Mouse (Mus musculus) limb, embryonic 13.5 days (tissue): Measurements from ENCODE around the gene Phb2. TPM values are rescaled to one million over a fixed set of nuclear protein-coding genes. Genes with fewer than 3 reads are reported as not detected.

ENCODE experiments used
- ATAC-seq: fragments of 200-750 bp; cut with Nextera tagmentation; 2 replicates; pipeline ENCODE4 v1.8.0; 2017; ENCODE audit warnings: low read depth, moderate number of reproducible peaks, moderate TSS enrichment; ENCODE audit not compliant: low FRiP score
- H3K27ac ChIP-seq: fragments of 300-500 bp; sonication (generic); 2 replicates; pipeline ENCODE4 v1.5.1; 2015; ENCODE audit warnings: inconsistent platforms, mild to moderate bottlenecking, moderate library complexity
- H3K27me3 ChIP-seq: fragments of 300-500 bp; sonication (generic); 2 replicates; pipeline ENCODE4 v1.6.1; 2015; ENCODE audit warnings: mild to moderate bottlenecking, inconsistent platforms
- H3K36me3 ChIP-seq: fragments of 300-500 bp; sonication (generic); 2 replicates; pipeline ENCODE4 v1.6.1; 2015; ENCODE audit warnings: inconsistent platforms, mild to moderate bottlenecking, moderate library complexity
- H3K4me1 ChIP-seq: fragments of 300-500 bp; sonication (generic); 2 replicates; pipeline ENCODE4 v1.6.1; 2015; ENCODE audit warnings: inconsistent platforms
- H3K4me2 ChIP-seq: fragments of 300-500 bp; sonication (generic); replicated peaks from 2 replicates; pipeline ENCODE4 v1.6.1; 2015; ENCODE audit warnings: inconsistent platforms, mild to moderate bottlenecking, moderate library complexity
- H3K4me3 ChIP-seq: fragments of 300-500 bp; sonication (generic); 2 replicates; pipeline ENCODE4 v1.5.1; 2015; ENCODE audit warnings: moderate library complexity, mild to moderate bottlenecking, inconsistent platforms
- H3K9ac ChIP-seq: fragments of 300-500 bp; sonication (generic); 2 replicates; pipeline ENCODE4 v1.6.1; 2015; ENCODE audit warnings: mild to moderate bottlenecking, inconsistent platforms
- H3K9me3 ChIP-seq: fragments of 300-500 bp; sonication (generic); 2 replicates; pipeline ENCODE4 v1.6.1; 2016; ENCODE audit warnings: inconsistent platforms
- WGBS: fragments of 180-500 bp; shearing (Covaris S2); methylation state at CpG from one replicate; pipeline ENCODE4 v1.1.7; 2015; 5-methylcytosine and 5-hydroxymethylcytosine counted together
- microRNA counts: library from miRNA; unstranded; fragments of <30 nt; microRNA quantifications from one replicate; lab custom pipeline; 2016
- microRNA-seq: library from miRNA; unstranded; fragments of <30 nt; microRNA quantifications from one replicate; pipeline ENCODE4, GENCODE M21; 2016
- polyA plus RNA-seq: library from polyadenylated mRNA; unstranded; fragments of >200 nt; fragmentation: Nextera tagmentation; extraction: Ambion mirVana; gene quantifications from 2 replicates; pipeline ENCODE4 v1.2.1, GENCODE M21; 2015

Gene Phb2
- polyA plus RNA-seq, 1 experiment from 2014 or later = 325 TPM

DNA sequence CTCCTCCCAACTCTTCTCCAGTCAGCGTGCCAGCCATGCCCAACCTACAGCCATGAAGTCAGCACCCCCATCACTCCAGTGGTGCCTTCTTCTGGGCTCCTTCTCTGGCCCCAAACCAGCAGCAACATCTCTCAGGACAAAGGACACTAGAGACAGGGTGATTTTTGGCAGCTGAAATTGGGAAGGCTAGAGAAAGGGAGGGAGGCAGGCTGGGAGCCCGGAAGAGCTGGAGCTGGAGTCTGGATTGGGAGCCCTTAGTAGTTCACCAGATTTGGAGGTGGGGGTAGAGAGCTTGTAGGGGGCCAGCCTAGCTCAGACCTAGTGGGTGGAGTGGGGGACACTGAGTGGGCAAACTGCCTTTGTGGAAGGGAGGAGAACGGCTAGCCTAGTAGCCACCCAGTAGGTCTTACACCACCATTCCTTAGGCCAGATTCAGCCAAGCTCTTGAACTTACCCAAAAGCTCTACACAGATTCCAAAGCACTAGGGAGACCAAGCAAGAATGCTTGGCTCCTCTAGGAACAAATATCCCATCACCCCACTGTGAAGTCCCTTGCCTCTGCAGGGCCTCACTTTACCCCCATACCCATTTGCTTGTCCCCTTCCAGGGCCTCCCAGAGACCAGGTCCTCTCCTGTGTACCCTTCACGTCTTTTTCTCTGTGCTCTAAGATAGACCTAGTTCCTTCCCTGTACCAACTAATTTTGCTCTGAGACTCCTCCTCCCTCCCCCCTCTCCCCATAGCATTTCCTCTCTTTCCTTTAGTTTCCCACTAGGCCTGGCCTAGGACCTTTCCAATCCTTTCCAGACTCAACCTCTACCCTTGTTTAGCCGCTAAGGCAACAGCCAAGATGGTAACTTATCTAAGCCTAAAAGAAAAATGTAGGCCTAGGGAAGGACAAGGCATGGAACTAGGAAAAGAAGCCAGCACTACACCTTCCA, 46.0 kb downstream of the Phb2 start:
- Histone ChIP-seq H3K36me3 (peaks cover under 1% of the 10 kb centered on the region; the same call in 1 of the 2 replicates), H3K4me3 (peak overlapping the region; percentile 79), H3K9me3 (no peaks in the 10 kb centered on the region), H3K4me2 (peak overlapping the region; percentile 90), H3K4me1 (peaks cover 48% of the 10 kb centered on the region), H3K27me3 (peaks cover 21% of the 10 kb centered on the region; the same call in 1 of the 2 replicates), H3K27ac (peak overlapping the region; percentile 99), H3K9ac (peak overlapping the region; percentile 94)
- ATAC-seq = no peak; the same call in 1 of the 2 replicates
- 38% methylated on average over 5 of the region's 5 CpGs for WGBS

DNA sequence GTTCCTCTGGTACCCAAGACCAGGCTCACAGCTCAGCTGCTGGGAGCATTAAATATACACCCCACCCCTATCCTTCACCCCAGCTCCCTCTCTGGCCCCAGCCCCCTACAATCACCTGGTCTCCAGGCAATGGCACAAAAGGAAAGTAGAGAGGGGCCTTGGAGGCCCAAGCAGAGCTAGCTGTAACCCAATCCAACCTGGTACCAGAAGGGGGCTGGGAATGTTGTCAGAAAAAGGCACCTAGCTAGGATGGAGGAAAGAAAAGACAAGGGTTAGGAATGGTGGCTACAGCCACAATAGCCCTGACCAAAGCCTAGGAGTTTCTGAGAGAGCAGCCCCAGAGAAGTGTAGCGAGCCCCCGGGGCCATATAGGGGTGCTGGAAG, 46.7 kb downstream of the Phb2 start:
- H3K4me1 ChIP-seq = peaks cover 42% of the 10 kb centered on the region
- H3K27me3 ChIP-seq = peaks cover 27% of the 10 kb centered on the region; the same call in 1 of the 2 replicates
- no peaks in the 10 kb centered on the region; the same call in 1 of the 2 replicates for H3K36me3 ChIP-seq
- 57% methylated on average over 2 of the region's 2 CpGs for WGBS
- H3K4me2 ChIP-seq = peak overlapping the region; percentile 90
- peak overlapping the region; percentile 79; the same call in 1 of the 2 replicates for H3K4me3 ChIP-seq
- H3K9me3 ChIP-seq = no peaks in the 10 kb centered on the region
- peak overlapping the region; percentile 55 for H3K9ac ChIP-seq
- no peak for ATAC-seq
- peak overlapping the region; percentile 99 for H3K27ac ChIP-seq

DNA sequence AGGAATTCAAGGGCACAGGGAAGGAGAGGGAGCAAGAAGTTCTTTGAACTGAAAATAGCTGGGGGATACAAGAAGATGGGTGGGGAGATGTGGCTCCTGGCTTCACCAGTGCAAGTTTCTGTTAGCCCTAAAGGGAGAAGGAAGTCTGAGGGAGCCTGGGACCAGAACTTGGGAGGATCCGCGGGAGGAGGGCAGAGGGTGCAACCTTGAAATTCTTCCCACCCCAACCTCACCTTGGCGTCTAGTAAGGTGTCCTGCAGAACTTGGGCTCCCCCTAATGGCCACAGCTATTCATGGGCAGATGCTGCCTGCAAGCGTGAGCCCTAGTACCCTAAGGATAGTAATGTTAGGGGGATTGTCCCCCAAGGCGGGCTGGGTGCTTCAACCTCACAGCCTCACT, 47.1 kb downstream of the Phb2 start:
- Histone ChIP-seq H3K27me3 (peaks cover 31% of the 10 kb centered on the region; the same call in 1 of the 2 replicates), H3K4me2 (peak overlapping the region; percentile 90), H3K27ac (peak overlapping the region; percentile 99), H3K4me3 (peak overlapping the region; percentile 79; the same call in 1 of the 2 replicates), H3K9ac (peak overlapping the region; percentile 55), H3K4me1 (peaks cover 38% of the 10 kb centered on the region), H3K9me3 (no peaks in the 10 kb centered on the region), H3K36me3 (no peaks in the 10 kb centered on the region; the same call in 1 of the 2 replicates)
- WGBS = 1% methylated on average over 5 of the region's 5 CpGs
- ATAC-seq = no peak

DNA sequence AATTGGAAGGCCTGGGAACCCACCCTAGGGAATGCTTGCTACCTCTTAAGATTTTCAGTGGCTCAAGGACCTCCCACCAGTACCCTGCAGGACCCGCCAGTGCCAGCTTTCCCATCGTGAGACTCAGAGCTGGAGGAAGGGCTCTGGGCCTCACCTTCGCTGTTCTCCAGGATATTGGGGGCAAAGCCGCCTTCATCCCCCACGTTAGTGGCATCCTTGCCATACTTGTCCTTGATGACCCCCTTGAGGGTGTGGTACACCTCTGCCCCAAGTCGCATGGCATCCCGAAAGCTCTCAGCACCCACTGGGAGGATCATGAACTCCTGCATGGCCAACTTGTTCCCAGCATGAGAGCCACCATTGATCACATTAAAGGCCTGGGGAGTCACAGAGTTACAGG, 53.8 kb downstream of the Phb2 start:
- no peaks in the 10 kb centered on the region; the same call in 1 of the 2 replicates for H3K36me3 ChIP-seq

More for the DNA sequence above, 53.8 kb downstream of the Phb2 start:
- Histone ChIP-seq H3K27me3 (peaks cover 69% of the 10 kb centered on the region), H3K27ac (no peak overlapping the region), H3K4me2 (no peak overlapping the region), H3K4me1 (peaks cover 23% of the 10 kb centered on the region), H3K9me3 (no peaks in the 10 kb centered on the region), H3K9ac (no peak overlapping the region), H3K4me3 (no peak overlapping the region)
- WGBS = 82% methylated on average over 7 of the region's 7 CpGs
- no peak for ATAC-seq

MicroRNAs within 50 kb of the gene (microRNA counts, 519-probe panel; counts per million panel counts)
- 2,562 counts per million, percentile 37 among the panel's probes with 10 or more counts for microRNA mmu-miR-141 (lab: Ali Mortazavi, UCI)
- 3,414 counts per million, percentile 60 among the panel's probes with 10 or more counts for microRNA mmu-miR-200c (lab: Ali Mortazavi, UCI)

Small RNA genes lying within 50 kb of the gene (microRNA-seq; reads per million reads assigned to microRNA genes)
- gene Mir141 (263 reads per million, percentile 64 among the genes with 10 or more reads in this experiment), gene Mir200c (1,690 reads per million, percentile 80 among the genes with 10 or more reads in this experiment)

Other genes with a start within 250 kb of the Phb2 start
- gene Clstn3, start 247.5 kb upstream of the Phb2 start, polyA plus RNA-seq = 12.8 and 12.9 TPM in 2 replicates
- gene C1rl, start 219.2 kb upstream of the Phb2 start, polyA plus RNA-seq = 0.60 and 0.72 TPM in 2 replicates
- gene C1ra, start 199.9 kb upstream of the Phb2 start, polyA plus RNA-seq = 0.80 and 1.3 TPM in 2 replicates
- gene C1s1, start 170.0 kb upstream of the Phb2 start, polyA plus RNA-seq = 1.8 and 1.9 TPM in 2 replicates
- not detected in 2 replicates for gene C1rb, start 142.0 kb upstream of the Phb2 start, polyA plus RNA-seq
- 0.24 TPM in 1 of 2 replicates, not detected in the other for gene C1s2, start 76.3 kb upstream of the Phb2 start, polyA plus RNA-seq
- 56.4 and 57.0 TPM in 2 replicates for gene Lpcat3, start 49.3 kb upstream of the Phb2 start, polyA plus RNA-seq
- 190 and 201 TPM in 2 replicates for gene Emg1, start 158 bp upstream of the Phb2 start, polyA plus RNA-seq
- gene Ptpn6, start 26.4 kb downstream of the Phb2 start, polyA plus RNA-seq = 9.0 and 10.9 TPM in 2 replicates
- 480 and 513 TPM in 2 replicates for gene Grcc10, start 29.0 kb downstream of the Phb2 start, polyA plus RNA-seq
- 0.11 TPM in 1 of 2 replicates, not detected in the other for gene Gm45234, start 43.7 kb downstream of the Phb2 start, polyA plus RNA-seq
- 19.6 and 20.0 TPM in 2 replicates for gene Atn1, start 44.2 kb downstream of the Phb2 start, polyA plus RNA-seq
- gene Eno2, start 57.3 kb downstream of the Phb2 start, polyA plus RNA-seq = 7.2 and 7.7 TPM in 2 replicates
- gene Lrrc23, start 67.4 kb downstream of the Phb2 start, polyA plus RNA-seq = 0.59 and 0.86 TPM in 2 replicates
- 10.4 and 12.3 TPM in 2 replicates for gene Spsb2, start 96.3 kb downstream of the Phb2 start, polyA plus RNA-seq
- 782 and 803 TPM in 2 replicates for gene Tpi1, start 102.0 kb downstream of the Phb2 start, polyA plus RNA-seq
- 165 and 177 TPM in 2 replicates for gene Usp5, start 117.1 kb downstream of the Phb2 start, polyA plus RNA-seq
- gene Cdca3, start 117.2 kb downstream of the Phb2 start, polyA plus RNA-seq = 166 and 172 TPM in 2 replicates
- 1.0 and 1.3 TPM in 2 replicates for gene Gnb3, start 127.9 kb downstream of the Phb2 start, polyA plus RNA-seq
- 60.4 and 61.2 TPM in 2 replicates for gene P3h3, start 145.4 kb downstream of the Phb2 start, polyA plus RNA-seq
- gene Gpr162, start 151.6 kb downstream of the Phb2 start, polyA plus RNA-seq = 2.9 and 3.5 TPM in 2 replicates
- gene Cd4, start 175.9 kb downstream of the Phb2 start, polyA plus RNA-seq = 0.04 and 0.15 TPM in 2 replicates
- gene Lag3, start 199.4 kb downstream of the Phb2 start, polyA plus RNA-seq = 1.7 and 3.1 TPM in 2 replicates
- gene Ptms, start 207.8 kb downstream of the Phb2 start, polyA plus RNA-seq = 303 and 321 TPM in 2 replicates
- gene Mlf2, start 219.1 kb downstream of the Phb2 start, polyA plus RNA-seq = 354 and 355 TPM in 2 replicates